Mouse (Mus musculus): ENCODE data around the gene Olfr157. TPM values are rescaled to one million over a fixed set of nuclear protein-coding genes. Genes with fewer than 3 reads are reported as not detected.

Gene Olfr157
- total RNA-seq (2023), result not detected

DNA sequence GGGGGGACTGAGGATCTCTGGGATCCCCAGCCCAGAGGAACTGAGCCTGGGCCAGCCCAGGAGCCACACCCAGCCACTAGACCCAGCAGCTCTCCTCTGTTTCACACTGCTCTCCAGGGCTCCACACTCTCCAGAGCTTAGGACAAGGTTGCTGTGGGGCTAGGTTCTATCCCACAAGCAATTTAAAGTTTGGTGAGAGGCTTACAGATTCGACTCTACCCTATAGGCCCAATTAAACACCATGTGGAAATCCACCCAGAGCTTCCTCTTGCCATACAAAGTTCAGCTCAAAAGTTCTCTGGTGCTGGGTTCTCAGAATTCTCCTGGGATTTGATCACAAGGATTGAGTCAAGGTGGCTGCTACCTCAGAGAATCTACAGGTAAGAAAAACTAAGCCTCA is at the start of gene Olfr157:
Gene Olfr157 (minus strand): TSS at position 101 of the 400 bp plus-strand sequence.

DNA sequence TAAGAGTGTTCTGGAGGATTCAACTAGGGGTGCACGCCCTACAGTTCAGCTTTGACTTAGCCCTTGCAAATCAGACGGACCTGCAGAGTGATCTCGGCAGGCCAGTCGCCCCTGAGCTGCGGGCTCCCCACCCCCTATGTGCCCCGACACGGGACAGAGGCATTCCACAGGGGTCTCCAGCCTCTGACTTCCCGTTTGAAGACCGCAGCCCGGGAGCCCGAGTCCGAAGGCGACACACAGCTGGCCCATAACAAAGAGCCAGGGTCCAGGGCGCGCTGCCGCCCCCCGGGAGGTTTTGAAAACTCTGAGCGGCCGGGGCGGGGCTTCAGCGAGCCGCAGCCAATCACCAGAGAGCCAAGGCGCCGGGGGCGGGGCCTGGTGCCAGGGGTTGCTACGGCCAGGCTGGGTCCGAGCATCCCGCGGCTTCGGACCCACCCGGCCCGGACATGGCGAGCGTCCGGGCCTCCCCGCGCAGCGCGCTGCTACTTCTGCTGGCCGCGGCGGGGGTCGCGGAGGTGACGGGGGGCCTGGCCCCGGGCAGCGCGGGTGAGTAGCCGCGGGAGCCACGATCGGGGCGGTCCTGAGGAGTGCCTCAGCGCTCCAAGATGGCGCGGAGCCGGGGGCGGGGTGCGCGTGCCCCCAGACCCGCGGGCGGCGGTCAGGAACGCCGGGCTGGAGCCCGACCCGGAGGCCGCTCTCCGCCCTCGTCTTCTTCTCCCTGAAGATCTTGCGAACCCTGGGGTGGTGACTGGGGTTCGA is 35.3 kb upstream of the Olfr157 start, which contains the start of gene Reck:
Gene Reck (plus strand): TSS at position 371 of the 759 bp plus-strand sequence.

DNA sequence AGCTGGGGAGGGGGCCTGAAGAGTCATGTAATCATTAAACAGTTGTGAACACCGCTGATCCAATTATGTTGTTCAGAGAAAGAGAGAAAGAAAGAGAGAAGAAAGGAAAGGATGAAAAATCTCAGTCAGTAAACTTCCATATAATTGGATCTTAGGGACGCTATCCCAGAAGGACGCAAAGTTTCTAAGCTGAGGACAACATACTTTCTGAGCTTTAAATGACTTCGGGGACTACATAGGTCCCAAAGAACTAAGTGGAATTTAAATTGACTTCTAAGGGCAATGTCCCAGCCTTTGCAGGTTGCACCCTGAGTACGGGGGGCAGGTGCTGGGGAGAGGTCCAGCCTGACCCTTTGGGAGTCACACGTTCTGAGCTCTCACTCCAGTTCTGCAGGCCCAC is 11.3 kb upstream of the Olfr157 start, which contains the start of gene Olfr155:
Gene Olfr155 (plus strand): TSS at position 301 of the 400 bp plus-strand sequence.

DNA sequence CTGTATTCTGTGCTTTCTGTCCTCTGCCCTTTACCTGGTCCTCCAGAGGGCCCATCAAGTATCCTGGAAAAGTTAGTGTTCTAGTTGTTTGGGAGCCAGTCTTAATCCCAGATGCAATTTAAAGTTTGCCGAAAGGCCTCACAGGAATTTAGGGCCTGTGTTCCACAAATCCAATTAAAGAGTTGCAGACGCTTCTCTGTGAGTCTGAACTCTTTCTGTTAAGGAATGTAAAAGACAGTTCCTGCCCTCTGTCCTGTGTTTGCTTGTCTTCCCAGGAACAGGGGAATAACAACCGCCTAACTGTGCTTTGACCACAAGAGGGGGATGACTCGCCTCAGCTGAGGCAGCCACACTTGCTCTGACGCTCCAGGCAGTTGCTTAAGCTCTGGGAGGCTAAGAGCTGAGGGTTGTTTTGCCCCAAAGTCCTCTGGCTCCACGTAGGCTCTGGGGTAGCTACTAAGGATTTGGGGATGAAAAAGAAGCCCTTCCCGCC is 16.1 kb downstream of the Olfr157 start, which contains the start of gene Olfr156:
Gene Olfr156 (minus strand): TSS at position 51 of the 493 bp plus-strand sequence.

Other genes starting within 250 kb of the Olfr157 start
- gene Npr2, start 208.3 kb downstream of the Olfr157 start, total RNA-seq (2023), result under 1 TPM; 0.33 to 0.80 TPM
- not detected for gene Spag8, start 186.6 kb downstream of the Olfr157 start, total RNA-seq (2023)
- 10 to 100 TPM in 1 of 2 experiments, 1 to 10 TPM in 1; 8.7 to 10.2 TPM for gene Hint2, start 183.7 kb downstream of the Olfr157 start, total RNA-seq (2023)
- under 1 TPM; 0.60 to 0.66 TPM for gene Tmem8b, start 171.2 kb downstream of the Olfr157 start, total RNA-seq (2023)
- gene Fam221b, start 171.1 kb downstream of the Olfr157 start, total RNA-seq (2023), result under 1 TPM in 1 of 2 experiments, not detected in 1; 0.11 TPM
- not detected for gene Olfr70, start 139.4 kb downstream of the Olfr157 start, total RNA-seq (2023)
- not detected for gene Olfr71, start 129.9 kb downstream of the Olfr157 start, total RNA-seq (2023)
- not detected for gene Hrct1, start 113.0 kb downstream of the Olfr157 start, total RNA-seq (2023)
- not detected for gene Spaar, start 110.2 kb downstream of the Olfr157 start, total RNA-seq (2023)
- not detected for gene Olfr159, start 69.2 kb downstream of the Olfr157 start, total RNA-seq (2023)
- gene Olfr156, start 16.3 kb downstream of the Olfr157 start, total RNA-seq (2023), result not detected
- not detected for gene Olfr155, start 11.4 kb upstream of the Olfr157 start, total RNA-seq (2023)
- 10 to 100 TPM; 10.7 to 18.1 TPM for gene Reck, start 35.3 kb upstream of the Olfr157 start, total RNA-seq (2023)
- 100 to 1,000 TPM; 159 to 162 TPM for gene Glipr2, start 117.2 kb upstream of the Olfr157 start, total RNA-seq (2023)
- gene Ccin, start 143.3 kb upstream of the Olfr157 start, total RNA-seq (2023), result 1 to 10 TPM; 1.1 to 1.8 TPM
- gene Clta, start 164.3 kb upstream of the Olfr157 start, total RNA-seq (2023), result 100 to 1,000 TPM; 164 to 202 TPM
- gene Gne, start 244.0 kb upstream of the Olfr157 start, total RNA-seq (2023), result 10 to 100 TPM; 21.1 to 28.8 TPM

Measured in neutrophil, adult 59 days (primary cell).